Mouse (Mus musculus) heart, embryonic 10.5 days (tissue): ENCODE data around the gene Fbxo22. TPM values are rescaled to one million over a fixed set of nuclear protein-coding genes. Genes with fewer than 3 reads are reported as not detected.
"Not testable (repeated sequence)": the region's sequence is repeated elsewhere in the genome, so short reads cannot be mapped to it uniquely, and the experiment has no call there.

Source experiments
- DNase-seq: peaks from one replicate; pipeline ENCODE4 v3.0.0-alpha.2; 2017; ENCODE audit warnings: low spot score
- H3K27ac ChIP-seq: fragments of 300-500 bp; sonication (generic); 2 replicates; pipeline ENCODE4 v1.5.1; 2016; ENCODE audit warnings: mild to moderate bottlenecking
- H3K27me3 ChIP-seq: fragments of 300-500 bp; sonication (generic); 2 replicates; pipeline ENCODE4 v1.6.1; 2016; ENCODE audit warnings: mild to moderate bottlenecking; ENCODE audit not compliant: poor library complexity, insufficient read depth, severe bottlenecking
- H3K36me3 ChIP-seq: fragments of 300-500 bp; sonication (generic); 2 replicates; pipeline ENCODE4 v1.6.1; 2016; ENCODE audit warnings: mild to moderate bottlenecking, moderate library complexity
- H3K4me1 ChIP-seq: fragments of 300-500 bp; sonication (generic); 2 replicates; pipeline ENCODE4 v1.6.1; 2016; ENCODE audit warnings: mild to moderate bottlenecking
- H3K4me3 ChIP-seq: fragments of 300-500 bp; sonication (generic); 2 replicates; pipeline ENCODE4 v1.5.1; 2016; ENCODE audit warnings: mild to moderate bottlenecking, moderate library complexity
- H3K9me3 ChIP-seq: fragments of 300-500 bp; sonication (generic); 2 replicates; pipeline ENCODE4 v1.6.1; 2016; ENCODE audit warnings: mild to moderate bottlenecking, moderate library complexity
- WGBS: fragments of 180-500 bp; shearing (Covaris S2); methylation state at CpG from one replicate; pipeline ENCODE4 v1.1.7; 2016; 5-methylcytosine and 5-hydroxymethylcytosine counted together
- polyA plus RNA-seq: library from polyadenylated mRNA; unstranded; fragments of >200 nt; fragmentation: Nextera tagmentation; extraction: Ambion mirVana; gene quantifications from 2 replicates; pipeline ENCODE4 v1.2.1, GENCODE M21; 2016

Gene Fbxo22
- polyA plus RNA-seq, 1 experiment from 2014 or later = 69.3 TPM

- Histone ChIP-seq H3K9me3 (no peaks in the 10 kb centered on the region), H3K27ac (no peak overlapping the region), H3K27me3 (no peaks in the 10 kb centered on the region), H3K4me3 (no peak overlapping the region), H3K4me1 (no peaks in the 10 kb centered on the region), H3K36me3 (no peaks in the 10 kb centered on the region)
- no peak for DNase-seq
- WGBS = 64% methylated on average over 3 of the region's 3 CpGs
Observed at GRCm38 (mm10) chr9:55244079-55244478, 35.4 kb downstream of the Fbxo22 start.

GRCm38 (mm10) chr9:55245057-55245750, 36.5 kb downstream of the Fbxo22 start:
- H3K27ac ChIP-seq, H3K4me1 ChIP-seq, H3K9me3 ChIP-seq, DNase-seq, H3K4me3 ChIP-seq, H3K36me3 ChIP-seq, H3K27me3 ChIP-seq: not testable (repeated sequence)
- WGBS = 82% methylated on average over 1 of the region's 1 CpGs

DNA sequence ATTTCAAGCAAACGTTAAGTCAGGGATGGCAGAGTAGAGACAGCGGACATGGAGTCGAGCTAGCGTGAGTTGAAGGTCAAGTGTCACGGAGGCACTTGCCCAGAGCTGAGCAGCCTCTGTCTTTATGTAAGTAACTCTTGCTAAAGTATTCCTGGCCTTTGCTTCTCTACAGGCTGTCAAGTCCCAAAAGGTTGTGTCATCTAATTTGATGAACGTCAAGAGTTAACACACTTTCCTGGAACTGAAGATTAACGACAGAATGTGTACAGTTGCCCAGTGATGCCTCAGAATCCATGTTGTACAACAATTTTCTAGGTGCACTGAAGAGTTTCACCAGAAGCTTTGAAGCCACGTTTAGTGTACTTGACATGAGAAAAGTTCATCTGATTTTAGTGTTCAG, 37.7 kb downstream of the Fbxo22 start:
- Histone ChIP-seq H3K27me3 (no peaks in the 10 kb centered on the region), H3K36me3 (no peaks in the 10 kb centered on the region), H3K4me1 (no peaks in the 10 kb centered on the region), H3K27ac (no peak overlapping the region), H3K4me3 (no peak overlapping the region), H3K9me3 (no peaks in the 10 kb centered on the region)
- 79% methylated on average over 8 of the region's 8 CpGs for WGBS
- DNase-seq = no peak

GRCm38 (mm10) chr9:55246918-55247317, 38.2 kb downstream of the Fbxo22 start:
- no peaks in the 10 kb centered on the region for H3K27me3 ChIP-seq
- no peaks in the 10 kb centered on the region for H3K36me3 ChIP-seq
- H3K9me3 ChIP-seq = no peaks in the 10 kb centered on the region
- no peaks in the 10 kb centered on the region for H3K4me1 ChIP-seq
- no peak for DNase-seq
- no peak overlapping the region for H3K4me3 ChIP-seq
- WGBS = 83% methylated on average over 4 of the region's 4 CpGs
- H3K27ac ChIP-seq = no peak overlapping the region

GRCm38 (mm10) chr9:55248465-55248864, 39.7 kb downstream of the Fbxo22 start:
- H3K27ac ChIP-seq = no peak overlapping the region
- no peak overlapping the region for H3K4me3 ChIP-seq
- DNase-seq = no peak
- WGBS = 78% methylated on average over 4 of the region's 4 CpGs
- H3K4me1 ChIP-seq = no peaks in the 10 kb centered on the region
- H3K9me3 ChIP-seq = no peaks in the 10 kb centered on the region
- no peaks in the 10 kb centered on the region for H3K27me3 ChIP-seq
- no peaks in the 10 kb centered on the region for H3K36me3 ChIP-seq

GRCm38 (mm10) chr9:55250595-55251247, 42.0 kb downstream of the Fbxo22 start:
- no peaks in the 10 kb centered on the region for H3K36me3 ChIP-seq
- no peaks in the 10 kb centered on the region for H3K9me3 ChIP-seq
- no peaks in the 10 kb centered on the region for H3K27me3 ChIP-seq
- WGBS = 83% methylated on average over 6 of the region's 6 CpGs
- H3K4me1 ChIP-seq = no peaks in the 10 kb centered on the region
- no peak for DNase-seq
- H3K27ac ChIP-seq = no peak overlapping the region
- no peak overlapping the region for H3K4me3 ChIP-seq

DNA sequence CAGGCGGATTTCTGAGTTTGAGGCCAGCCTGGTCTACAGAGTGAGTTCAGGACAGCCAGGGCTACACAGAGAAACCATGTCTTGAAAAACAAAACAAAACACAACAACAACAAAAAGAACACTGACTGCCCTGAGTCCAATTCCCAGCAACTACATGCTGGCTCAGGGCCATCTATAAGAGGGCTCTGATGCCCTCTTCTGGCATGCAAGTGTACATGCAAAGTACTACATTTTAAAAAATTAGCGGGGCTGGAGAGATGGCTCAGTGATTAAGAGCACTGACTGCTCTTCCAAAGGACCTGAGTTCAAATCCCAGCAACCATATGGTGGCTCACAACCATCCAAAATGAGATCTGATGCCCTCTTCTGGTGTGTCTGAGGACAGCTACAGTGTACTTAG, 43.4 kb downstream of the Fbxo22 start:
- DNase-seq, H3K27ac ChIP-seq, H3K4me1 ChIP-seq, H3K27me3 ChIP-seq, H3K9me3 ChIP-seq, H3K36me3 ChIP-seq, H3K4me3 ChIP-seq: not testable (repeated sequence)
- 43% methylated on average over 2 of the region's 2 CpGs for WGBS

DNA sequence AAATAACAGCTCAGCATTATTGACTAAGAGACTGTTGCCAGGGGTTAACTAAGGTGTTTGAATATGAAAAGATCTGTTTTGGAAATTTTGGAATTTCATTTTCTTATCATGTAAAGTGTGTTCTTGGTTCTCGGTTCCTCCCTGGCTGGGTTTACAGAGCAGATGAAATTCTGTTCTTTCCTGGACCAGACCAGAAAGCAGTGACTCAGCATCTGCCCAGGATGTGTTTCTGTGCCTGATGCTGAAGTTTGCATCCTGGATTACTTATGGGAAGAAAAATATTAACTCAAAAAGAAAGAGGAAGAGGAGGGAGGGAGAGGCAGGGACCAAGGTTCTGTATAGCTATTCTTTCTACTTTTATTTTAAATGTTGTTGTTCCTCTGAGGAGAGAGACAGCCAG, 45.1 kb downstream of the Fbxo22 start:
- H3K36me3 ChIP-seq = no peaks in the 10 kb centered on the region
- no peak overlapping the region for H3K4me3 ChIP-seq

DNA sequence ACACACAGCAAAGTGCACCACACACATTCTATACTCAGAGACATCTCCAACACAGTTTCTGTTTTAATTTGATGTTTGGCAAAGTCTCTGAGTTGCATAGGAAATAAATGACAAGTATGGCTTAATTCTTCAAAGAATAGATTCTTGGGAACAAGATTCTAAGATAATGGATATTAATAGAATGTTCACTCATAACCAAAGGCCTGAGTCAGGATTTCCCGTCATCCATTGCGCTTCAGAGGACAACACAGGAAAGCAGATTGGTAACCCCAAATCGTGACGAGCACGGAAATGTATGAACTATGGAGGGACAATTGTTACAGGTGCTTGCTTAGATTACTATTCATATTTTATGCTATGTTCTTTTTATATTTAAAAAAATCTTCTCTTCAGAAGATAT, 46.3 kb downstream of the Fbxo22 start:
- Histone ChIP-seq H3K27me3 (no peaks in the 10 kb centered on the region), H3K27ac (no peak overlapping the region), H3K9me3 (no peaks in the 10 kb centered on the region), H3K4me3 (no peak overlapping the region), H3K4me1 (no peaks in the 10 kb centered on the region), H3K36me3 (no peaks in the 10 kb centered on the region)
- no peak for DNase-seq
- 91% methylated on average over 5 of the region's 5 CpGs for WGBS

More for the DNA sequence above, 45.1 kb downstream of the Fbxo22 start:
- H3K27ac ChIP-seq = no peak overlapping the region
- no peaks in the 10 kb centered on the region for H3K27me3 ChIP-seq
- H3K4me1 ChIP-seq = no peaks in the 10 kb centered on the region
- no peaks in the 10 kb centered on the region for H3K9me3 ChIP-seq
- DNase-seq = no peak
- WGBS = 65% methylated on average over 1 of the region's 1 CpGs

DNA sequence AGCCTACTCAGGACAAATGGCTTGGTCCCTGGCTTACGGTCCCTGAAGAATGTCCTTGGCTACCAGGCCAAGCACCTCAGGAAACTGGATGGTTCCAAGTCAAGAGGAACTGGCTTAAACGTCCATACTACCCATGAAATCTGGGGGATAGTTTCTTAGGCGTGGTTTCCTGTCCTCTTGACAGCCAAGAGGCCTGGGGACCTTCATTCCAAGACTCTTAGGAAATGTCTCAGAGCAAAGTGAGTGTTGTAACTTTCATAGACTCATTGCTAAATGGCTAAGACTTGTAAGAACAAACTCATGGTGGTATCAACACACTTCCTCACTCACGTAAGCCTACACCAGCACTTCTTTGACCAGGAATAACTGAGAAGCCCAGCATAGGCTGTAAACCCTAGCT, 46.9 kb downstream of the Fbxo22 start:
- DNase-seq = no peak
- H3K4me1 ChIP-seq = no peaks in the 10 kb centered on the region
- H3K9me3 ChIP-seq = no peaks in the 10 kb centered on the region
- 65% methylated on average over 4 of the region's 4 CpGs for WGBS
- H3K4me3 ChIP-seq = no peak overlapping the region
- H3K36me3 ChIP-seq = no peaks in the 10 kb centered on the region
- no peak overlapping the region for H3K27ac ChIP-seq
- H3K27me3 ChIP-seq = no peaks in the 10 kb centered on the region

DNA sequence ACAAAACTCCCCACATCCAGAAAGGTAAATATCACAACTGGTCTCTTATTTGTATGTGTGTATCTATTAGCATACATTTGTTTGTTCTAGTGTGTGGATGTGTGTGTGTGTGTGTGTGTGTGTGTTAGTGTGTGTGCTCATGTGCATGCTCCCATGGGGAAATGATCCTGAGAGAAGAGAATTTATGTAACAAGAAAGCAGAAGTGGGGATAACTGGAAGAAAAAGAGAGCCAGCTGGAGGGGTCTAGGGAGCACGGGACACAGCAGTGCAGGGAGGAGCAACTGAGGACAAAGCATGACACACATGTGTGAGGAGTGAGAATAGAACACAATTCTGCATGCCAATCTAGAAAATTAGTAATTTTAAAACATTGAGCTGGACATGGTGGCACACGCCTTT, 48.4 kb downstream of the Fbxo22 start:
- Histone ChIP-seq H3K27ac (no peak overlapping the region), H3K9me3 (no peaks in the 10 kb centered on the region), H3K27me3 (no peaks in the 10 kb centered on the region), H3K4me3 (no peak overlapping the region), H3K36me3 (no peaks in the 10 kb centered on the region), H3K4me1 (no peaks in the 10 kb centered on the region)
- no peak for DNase-seq
- 90% methylated on average over 2 of the region's 2 CpGs for WGBS

- no peak overlapping the region for H3K4me3 ChIP-seq
- no peaks in the 10 kb centered on the region for H3K36me3 ChIP-seq
- H3K27me3 ChIP-seq = no peaks in the 10 kb centered on the region
- no peak overlapping the region for H3K27ac ChIP-seq
- WGBS = 68% methylated on average over 6 of the region's 6 CpGs
- no peaks in the 10 kb centered on the region for H3K4me1 ChIP-seq
- DNase-seq = no peak
- no peaks in the 10 kb centered on the region for H3K9me3 ChIP-seq
Observed at GRCm38 (mm10) chr9:55259741-55260140, 51.0 kb downstream of the Fbxo22 start.

GRCm38 (mm10) chr9:55264356-55265302, 55.9 kb downstream of the Fbxo22 start:
- Histone ChIP-seq H3K36me3 (no peaks in the 10 kb centered on the region), H3K27ac (no peak overlapping the region), H3K4me3 (no peak overlapping the region), H3K4me1 (no peaks in the 10 kb centered on the region), H3K27me3 (no peaks in the 10 kb centered on the region), H3K9me3 (no peaks in the 10 kb centered on the region)
- WGBS = 61% methylated on average over 8 of the region's 8 CpGs
- DNase-seq = no peak
